Mouse (Mus musculus): ENCODE measurements around the gene Fcer1g. TPM values are rescaled to one million over a fixed set of nuclear protein-coding genes. Genes with fewer than 3 reads are reported as not detected.

Fcer1g gene
- 10.2 and 33.2 TPM in 2 replicates for polyA plus RNA-seq (2014; fragmentation: Nextera tagmentation; extraction: Ambion mirVana)

DNA sequence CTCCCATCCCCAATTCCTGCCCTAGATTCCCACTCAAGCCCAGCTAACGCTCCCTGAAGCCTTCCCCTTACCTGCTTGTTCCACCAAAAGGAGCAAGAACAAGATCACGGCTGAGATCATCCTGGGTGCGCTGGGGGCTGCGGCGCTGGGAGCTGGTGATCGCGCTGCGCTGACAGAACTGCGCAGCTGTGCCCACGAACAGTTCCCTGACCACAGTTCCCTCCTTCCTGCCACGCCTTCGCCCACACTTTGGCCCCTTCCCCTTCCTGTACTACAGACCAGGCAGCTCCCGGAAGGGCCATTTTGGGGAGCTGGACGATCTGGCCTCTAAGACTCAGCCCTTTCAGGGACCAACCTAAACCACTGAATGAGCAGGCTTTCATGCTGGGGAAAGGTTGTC is at the start of gene Fcer1g:
TSS of gene Fcer1g (minus strand) at position 240 of the 400 bp plus-strand sequence.
- Histone ChIP-seq H3K27ac (ENCODE audit: low read depth, low read length) (no peak within 1 kb of the TSS), H3K36me3 (ENCODE audit: control insufficient read depth, insufficient read depth, low read length) (peaks cover 46% of the 10 kb centered on the region), H3K9me3 (ENCODE audit: control insufficient read depth, low read length) (no peaks in the 10 kb centered on the region), H3K4me1 (ENCODE audit: control insufficient read depth, insufficient read depth, low read length) (no peaks in the 10 kb centered on the region), H3K4me3 (ENCODE audit: low read depth, low read length) (no peak within 1 kb of the TSS), H3K4me2 (ENCODE audit: low read depth, low read length) (no peak within 1 kb of the TSS), H3K27me3 (ENCODE audit: control insufficient read depth, insufficient read depth, low read length) (no peaks in the 10 kb centered on the region), H3K9ac (replicated peaks; ENCODE audit: low read depth, low read length) (no peak within 1 kb of the TSS)
- no peak for ATAC-seq (ENCODE audit: low read depth)
- 91% methylated on average over 14 of the region's 14 CpGs for WGBS

DNA sequence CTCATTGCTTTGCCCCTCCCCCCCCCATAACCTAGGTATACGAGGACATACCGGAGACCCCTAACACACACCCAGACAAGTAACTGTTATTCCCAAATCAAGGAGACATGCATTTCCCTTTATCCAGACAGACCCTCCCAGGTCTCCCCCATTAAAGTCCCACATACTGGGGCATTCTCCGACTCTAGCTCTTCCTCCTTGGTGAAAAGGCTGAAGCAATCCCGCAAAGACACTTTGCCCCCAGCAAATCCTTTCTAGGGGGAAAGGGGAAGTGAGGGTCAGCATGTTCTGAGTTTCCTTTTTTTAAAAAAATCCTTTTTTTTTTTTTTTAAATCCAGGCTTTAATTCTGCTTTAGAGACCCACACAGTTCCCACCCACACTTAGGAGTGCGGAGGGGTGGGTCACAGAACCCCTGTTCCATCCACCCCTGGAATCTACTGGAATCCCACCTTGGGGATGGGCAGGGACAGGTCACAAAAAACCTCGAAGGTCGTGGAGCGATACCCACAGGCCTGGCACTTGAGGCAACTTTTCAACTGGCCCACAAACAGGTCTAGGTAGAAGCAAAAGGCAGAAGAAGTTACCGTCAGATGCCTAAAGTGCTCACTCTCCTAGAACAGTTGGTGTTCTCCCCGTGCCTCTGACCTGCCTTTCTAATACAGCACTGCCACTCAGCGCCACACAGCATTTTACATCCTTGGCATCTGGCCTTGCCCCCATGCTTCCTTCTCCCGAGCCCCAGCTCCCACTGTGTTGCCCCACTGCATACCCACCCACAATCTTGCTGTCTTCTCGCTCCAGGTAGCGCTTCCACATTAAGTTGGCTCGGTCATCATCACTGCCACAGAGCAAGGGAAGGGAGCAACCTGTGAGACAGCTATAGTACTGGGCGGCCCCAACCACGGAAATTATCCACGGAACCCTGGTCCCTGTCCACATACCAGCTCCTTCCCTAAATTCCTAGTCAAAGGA is 49.3 kb upstream of the Fcer1g start:
- Histone ChIP-seq H3K4me3 (ENCODE audit: low read depth, low read length) (no peak overlapping the region), H3K4me2 (ENCODE audit: low read depth, low read length) (no peak overlapping the region), H3K27ac (ENCODE audit: low read depth, low read length) (no peak overlapping the region), H3K9me3 (ENCODE audit: control insufficient read depth, low read length) (no peaks in the 10 kb centered on the region), H3K4me1 (ENCODE audit: control insufficient read depth, insufficient read depth, low read length) (peaks cover 16% of the 10 kb centered on the region), H3K9ac (replicated peaks; ENCODE audit: low read depth, low read length) (no peak overlapping the region), H3K36me3 (ENCODE audit: control insufficient read depth, insufficient read depth, low read length) (peaks cover 18% of the 10 kb centered on the region), H3K27me3 (ENCODE audit: control insufficient read depth, insufficient read depth, low read length) (no peaks in the 10 kb centered on the region)
- ATAC-seq (ENCODE audit: low read depth), result no peak
- WGBS, result 93% methylated on average over 18 of the region's 18 CpGs

DNA sequence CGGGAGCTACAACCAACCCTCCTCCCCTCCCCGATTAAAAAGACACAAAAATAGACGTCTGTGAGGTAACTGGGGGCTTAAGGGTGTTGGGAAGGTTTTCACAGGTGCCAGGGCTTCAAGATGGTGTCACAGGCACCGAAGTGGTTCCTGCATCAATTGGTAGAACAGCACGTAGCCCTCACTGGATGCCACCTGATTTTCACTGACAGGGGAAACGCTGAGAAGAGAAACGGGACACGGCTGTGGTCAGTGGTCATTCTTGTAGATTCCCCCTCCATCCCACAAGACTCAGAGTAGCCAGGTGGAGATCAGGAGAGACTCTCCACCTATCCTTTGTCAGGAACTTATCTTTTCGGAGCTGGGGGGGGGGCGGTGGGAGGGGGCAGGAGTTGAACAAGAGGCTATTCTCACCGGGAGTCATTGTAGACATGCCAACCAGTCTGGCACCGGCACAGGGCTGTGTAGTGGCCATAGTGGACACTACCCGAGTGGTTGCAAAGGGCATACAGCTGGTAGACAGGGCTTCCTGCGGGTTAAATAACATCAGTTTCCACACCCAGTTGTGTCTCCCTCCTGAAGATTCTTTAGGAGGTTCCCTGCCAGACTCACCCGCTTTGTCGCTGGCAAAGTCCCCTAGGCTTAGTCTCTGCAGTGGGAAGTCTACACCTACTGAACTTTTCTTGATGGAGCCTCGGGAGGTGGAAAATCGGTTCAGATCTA is 48.1 kb upstream of the Fcer1g start:
- no peaks in the 10 kb centered on the region for H3K9me3 ChIP-seq (ENCODE audit: control insufficient read depth, low read length)
- H3K27ac ChIP-seq (ENCODE audit: low read depth, low read length), result no peak overlapping the region
- no peak overlapping the region for H3K4me2 ChIP-seq (ENCODE audit: low read depth, low read length)
- no peak for ATAC-seq (ENCODE audit: low read depth)
- H3K4me3 ChIP-seq (ENCODE audit: low read depth, low read length), result no peak overlapping the region
- WGBS, result 82% methylated on average over 18 of the region's 18 CpGs
- H3K9ac ChIP-seq (replicated peaks; ENCODE audit: low read depth, low read length), result no peak overlapping the region
- H3K27me3 ChIP-seq (ENCODE audit: control insufficient read depth, insufficient read depth, low read length), result no peaks in the 10 kb centered on the region
- H3K4me1 ChIP-seq (ENCODE audit: control insufficient read depth, insufficient read depth, low read length), result peaks cover 16% of the 10 kb centered on the region
- H3K36me3 ChIP-seq (ENCODE audit: control insufficient read depth, insufficient read depth, low read length), result peaks cover 22% of the 10 kb centered on the region

DNA sequence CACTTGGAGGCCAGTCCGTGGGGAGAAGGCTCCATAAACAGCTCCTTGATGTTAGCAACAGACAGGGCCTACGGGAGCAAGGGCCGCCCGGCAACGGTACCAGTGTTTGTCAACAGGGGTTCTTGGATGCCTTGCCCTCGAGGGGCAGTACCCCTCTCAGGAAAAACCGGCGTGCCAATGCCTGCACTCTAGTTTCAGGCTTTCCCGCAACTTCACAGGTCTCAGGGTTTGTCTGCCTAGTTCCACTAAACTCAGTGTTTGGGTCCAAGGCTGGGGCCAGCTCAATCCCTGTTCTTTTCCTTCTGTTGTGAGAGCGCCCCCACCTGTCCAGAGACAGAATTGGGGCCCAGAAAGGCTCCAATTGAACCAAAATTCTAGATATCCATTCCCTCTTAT is 47.4 kb upstream of the Fcer1g start:
- H3K27ac ChIP-seq (ENCODE audit: low read depth, low read length), result peak overlapping the region; percentile 60; the same call in 1 of the 2 replicates
- peak; percentile 42 for ATAC-seq (ENCODE audit: low read depth)
- peak overlapping the region; percentile 48 for H3K4me3 ChIP-seq (ENCODE audit: low read depth, low read length)
- peaks cover 13% of the 10 kb centered on the region for H3K4me1 ChIP-seq (ENCODE audit: control insufficient read depth, insufficient read depth, low read length)
- H3K36me3 ChIP-seq (ENCODE audit: control insufficient read depth, insufficient read depth, low read length), result peaks cover 29% of the 10 kb centered on the region
- no peaks in the 10 kb centered on the region for H3K27me3 ChIP-seq (ENCODE audit: control insufficient read depth, insufficient read depth, low read length)
- no peaks in the 10 kb centered on the region for H3K9me3 ChIP-seq (ENCODE audit: control insufficient read depth, low read length)
- under 1% methylated on average over 10 of the region's 10 CpGs for WGBS
- H3K9ac ChIP-seq (replicated peaks; ENCODE audit: low read depth, low read length), result 0 out of 2 replicates have a peak overlapping the region, but pooled peaks have one; percentile 12
- H3K4me2 ChIP-seq (ENCODE audit: low read depth, low read length), result peak overlapping the region; percentile 49

DNA sequence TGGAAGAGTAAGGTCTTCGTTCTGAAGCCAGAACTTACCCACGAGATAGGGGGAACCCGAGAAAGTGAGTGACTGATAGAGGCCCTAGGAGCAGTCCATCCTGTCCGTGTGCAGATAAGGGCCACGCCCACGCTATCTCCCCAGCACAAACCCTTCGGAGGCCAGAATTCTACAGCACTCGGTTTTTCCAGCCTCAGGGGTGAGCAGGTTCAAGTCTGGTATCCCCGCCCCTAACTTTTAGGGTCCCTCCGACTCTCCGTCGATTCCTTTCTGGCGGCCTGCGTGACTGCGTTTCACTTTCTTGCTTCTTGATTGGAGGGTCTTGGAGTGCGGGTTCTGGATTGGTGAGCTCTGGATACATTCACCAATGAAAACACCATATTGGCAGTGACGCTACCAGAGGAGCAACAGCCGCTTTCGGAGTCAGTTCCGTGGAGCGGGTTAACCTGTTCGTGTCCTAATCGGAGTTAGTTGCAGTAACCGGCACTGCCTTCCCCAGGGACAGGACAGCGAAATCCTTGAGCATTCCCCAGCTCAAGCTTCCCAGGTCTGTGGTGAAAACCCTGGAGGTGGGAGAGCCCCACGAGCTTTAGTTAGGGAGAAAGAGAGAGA is 46.9 kb upstream of the Fcer1g start, which contains the start of gene Ppox:
TSS of gene Ppox (minus strand) at position 271 of the 612 bp plus-strand sequence.
- no peaks in the 10 kb centered on the region for H3K27me3 ChIP-seq (ENCODE audit: control insufficient read depth, insufficient read depth, low read length)
- peak within 1 kb of the TSS; percentile 60; the same call in 1 of the 2 replicates for H3K27ac ChIP-seq (ENCODE audit: low read depth, low read length)
- WGBS, result under 1% methylated on average over 26 of the region's 26 CpGs
- H3K9ac ChIP-seq (replicated peaks; ENCODE audit: low read depth, low read length), result peak within 1 kb of the TSS; percentile 47
- H3K36me3 ChIP-seq (ENCODE audit: control insufficient read depth, insufficient read depth, low read length), result peaks cover 34% of the 10 kb centered on the region
- peak within 1 kb of the TSS; percentile 66 for H3K4me2 ChIP-seq (ENCODE audit: low read depth, low read length)
- peak; percentile 98 for ATAC-seq (ENCODE audit: low read depth)
- peak within 1 kb of the TSS; percentile 48 for H3K4me3 ChIP-seq (ENCODE audit: low read depth, low read length)
- no peaks in the 10 kb centered on the region for H3K9me3 ChIP-seq (ENCODE audit: control insufficient read depth, low read length)
- H3K4me1 ChIP-seq (ENCODE audit: control insufficient read depth, insufficient read depth, low read length), result peaks cover 9% of the 10 kb centered on the region

- H3K4me1 ChIP-seq (ENCODE audit: control insufficient read depth, insufficient read depth, low read length), result peaks cover 7% of the 10 kb centered on the region
- no peaks in the 10 kb centered on the region for H3K27me3 ChIP-seq (ENCODE audit: control insufficient read depth, insufficient read depth, low read length)
- peak overlapping the region; percentile 66 for H3K4me2 ChIP-seq (ENCODE audit: low read depth, low read length)
- H3K9me3 ChIP-seq (ENCODE audit: control insufficient read depth, low read length), result no peaks in the 10 kb centered on the region
- H3K9ac ChIP-seq (replicated peaks; ENCODE audit: low read depth, low read length), result peak overlapping the region; percentile 47
- WGBS, result 2% methylated on average over 25 of the region's 25 CpGs
- no peak overlapping the region for H3K27ac ChIP-seq (ENCODE audit: low read depth, low read length)
- H3K36me3 ChIP-seq (ENCODE audit: control insufficient read depth, insufficient read depth, low read length), result peaks cover 33% of the 10 kb centered on the region
- peak overlapping the region; percentile 48 for H3K4me3 ChIP-seq (ENCODE audit: low read depth, low read length)
- ATAC-seq (ENCODE audit: low read depth), result no peak; the same call in 1 of the 2 replicates
Observed at GRCm38 (mm10) chr1:171280250-171280915, 46.2 kb upstream of the Fcer1g start.

GRCm38 (mm10) chr1:171279721-171280120 is 45.6 kb upstream of the Fcer1g start:
- peak overlapping the region; percentile 47; the same call in 1 of the 2 replicates for H3K9ac ChIP-seq (replicated peaks; ENCODE audit: low read depth, low read length)
- WGBS, result 67% methylated on average over 5 of the region's 5 CpGs
- no peak for ATAC-seq (ENCODE audit: low read depth)
- peaks cover 7% of the 10 kb centered on the region for H3K4me1 ChIP-seq (ENCODE audit: control insufficient read depth, insufficient read depth, low read length)
- peaks cover 31% of the 10 kb centered on the region for H3K36me3 ChIP-seq (ENCODE audit: control insufficient read depth, insufficient read depth, low read length)
- H3K4me2 ChIP-seq (ENCODE audit: low read depth, low read length), result peak overlapping the region; percentile 66
- H3K27me3 ChIP-seq (ENCODE audit: control insufficient read depth, insufficient read depth, low read length), result no peaks in the 10 kb centered on the region
- H3K9me3 ChIP-seq (ENCODE audit: control insufficient read depth, low read length), result no peaks in the 10 kb centered on the region
- H3K4me3 ChIP-seq (ENCODE audit: low read depth, low read length), result no peak overlapping the region
- H3K27ac ChIP-seq (ENCODE audit: low read depth, low read length), result no peak overlapping the region

DNA sequence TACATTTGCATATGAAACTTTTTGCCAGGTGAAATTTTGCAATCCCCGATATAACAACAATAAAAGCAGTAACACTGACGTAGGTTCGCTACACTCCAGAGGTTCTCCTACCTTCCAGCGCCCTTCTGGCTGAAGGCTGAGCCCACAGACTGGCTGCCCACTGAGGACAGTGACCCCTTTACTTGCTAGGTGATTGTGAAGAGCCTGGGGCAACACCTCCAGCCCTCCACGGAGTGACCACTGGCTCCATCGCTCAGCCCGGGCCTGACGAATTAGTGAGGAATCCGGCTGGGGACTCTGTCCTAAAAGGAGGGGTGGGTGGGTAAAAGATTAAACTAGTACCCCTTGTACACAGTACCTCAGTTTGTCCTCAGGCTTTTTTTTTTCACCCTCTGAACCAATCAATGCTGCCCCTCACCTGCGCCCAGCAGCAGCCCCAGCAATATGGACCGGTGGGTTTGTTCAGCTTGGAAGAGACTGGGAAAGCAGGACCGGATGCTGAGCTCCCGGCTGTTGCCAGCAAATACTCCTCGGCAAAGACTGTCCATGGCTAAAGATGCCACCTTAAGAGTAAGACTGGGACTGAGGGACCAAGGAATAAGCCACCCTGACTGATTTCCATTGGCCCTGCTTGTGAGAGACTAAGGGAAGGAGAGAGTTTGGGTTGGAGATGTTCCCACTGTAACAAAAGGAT is 45.0 kb upstream of the Fcer1g start:
- Histone ChIP-seq H3K4me3 (ENCODE audit: low read depth, low read length) (no peak overlapping the region), H3K9ac (replicated peaks; ENCODE audit: low read depth, low read length) (no peak overlapping the region), H3K4me2 (ENCODE audit: low read depth, low read length) (no peak overlapping the region; the same call in 1 of the 2 replicates), H3K4me1 (ENCODE audit: control insufficient read depth, insufficient read depth, low read length) (peaks cover 7% of the 10 kb centered on the region), H3K27ac (ENCODE audit: low read depth, low read length) (no peak overlapping the region), H3K27me3 (ENCODE audit: control insufficient read depth, insufficient read depth, low read length) (no peaks in the 10 kb centered on the region), H3K36me3 (ENCODE audit: control insufficient read depth, insufficient read depth, low read length) (peaks cover 31% of the 10 kb centered on the region), H3K9me3 (ENCODE audit: control insufficient read depth, low read length) (no peaks in the 10 kb centered on the region)
- ATAC-seq (ENCODE audit: low read depth), result no peak
- 89% methylated on average over 14 of the region's 14 CpGs for WGBS

All from neural tube, embryonic 14.5 days (tissue).